Mouse (Mus musculus) E14TG2a.4 (cell line): ENCODE data around the gene Cav2.

Experiments
- H3K27me3 ChIP-seq: 2 replicates; pipeline ENCODE4 v1.6.1; 2014; ENCODE audit warnings: low read length, control low read depth; ENCODE audit not compliant: insufficient read depth
- H3K36me3 ChIP-seq: 2 replicates; pipeline ENCODE4 v1.6.1; 2014; ENCODE audit warnings: low read length, control low read depth; ENCODE audit not compliant: insufficient read depth
- H3K4me1 ChIP-seq: replicated peaks from 2 replicates; pipeline ENCODE4 v1.6.1; 2014; ENCODE audit warnings: low read depth, low read length, control low read depth
- H3K4me3 ChIP-seq: replicated peaks from 2 replicates; pipeline ENCODE4 v1.5.1; 2014; ENCODE audit warnings: mild to moderate bottlenecking, low read length
- H3K9me3 ChIP-seq: 2 replicates; pipeline ENCODE4 v1.6.1; 2014; ENCODE audit warnings: low read length, control low read depth
- CTCF ChIP-seq: conservative IDR thresholded peaks from 2 replicates; pipeline ENCODE4 v1.5.1; 2014; ENCODE audit warnings: low read length
- NANOG ChIP-seq: IDR thresholded peaks from 2 replicates; pipeline ENCODE4 v1.6.1; 2014; ENCODE audit warnings: borderline replicate concordance, low read length, mixed read lengths
- POU5F1 ChIP-seq: IDR thresholded peaks from 2 replicates; pipeline ENCODE4 v1.6.1; 2014; ENCODE audit warnings: low read length, borderline replicate concordance

Cav2 gene

GRCm38 (mm10) chr6:17280939-17281756, at the start of gene Cav2:
Gene Cav2 (plus strand): TSS chr6:17281185.
- peaks cover 30% of the 10 kb centered on the region for H3K27me3 ChIP-seq
- peaks cover 17% of the 10 kb centered on the region for H3K4me1 ChIP-seq
- no peaks in the 10 kb centered on the region for H3K36me3 ChIP-seq
- TF ChIP-seq NANOG (no peak), POU5F1 (no peak), CTCF (no peak)
- H3K9me3 ChIP-seq = no peaks in the 10 kb centered on the region
- H3K4me3 ChIP-seq = peak within 1 kb of the TSS; percentile 72

- no peak overlapping the region for H3K4me3 ChIP-seq
- TF ChIP-seq POU5F1 (no peak), NANOG (no peak), CTCF (no peak)
- no peaks in the 10 kb centered on the region for H3K36me3 ChIP-seq
- no peaks in the 10 kb centered on the region for H3K9me3 ChIP-seq
- no peaks in the 10 kb centered on the region for H3K4me1 ChIP-seq
- no peaks in the 10 kb centered on the region for H3K27me3 ChIP-seq
Measured at GRCm38 (mm10) chr6:17239693-17240092, 41.3 kb upstream of the Cav2 start.

GRCm38 (mm10) chr6:17241013-17241412, 40.0 kb upstream of the Cav2 start:
- no peak for TF ChIP-seq CTCF
- TF ChIP-seq NANOG = no peak
- TF ChIP-seq POU5F1 = no peak
- Histone ChIP-seq H3K9me3 (no peaks in the 10 kb centered on the region), H3K4me1 (no peaks in the 10 kb centered on the region), H3K36me3 (no peaks in the 10 kb centered on the region), H3K27me3 (no peaks in the 10 kb centered on the region), H3K4me3 (no peak overlapping the region)

- Histone ChIP-seq H3K4me3 (no peak overlapping the region), H3K27me3 (no peaks in the 10 kb centered on the region), H3K4me1 (no peaks in the 10 kb centered on the region), H3K36me3 (no peaks in the 10 kb centered on the region), H3K9me3 (peaks cover 5% of the 10 kb centered on the region; the same call in 1 of the 2 replicates)
- TF ChIP-seq NANOG (no peak), CTCF (no peak), POU5F1 (no peak)
Measured at GRCm38 (mm10) chr6:17246959-17247358, 34.0 kb upstream of the Cav2 start.

- Histone ChIP-seq H3K9me3 (peaks cover 5% of the 10 kb centered on the region; the same call in 1 of the 2 replicates), H3K36me3 (no peaks in the 10 kb centered on the region), H3K27me3 (no peaks in the 10 kb centered on the region), H3K4me3 (no peak overlapping the region), H3K4me1 (no peaks in the 10 kb centered on the region)
- TF ChIP-seq NANOG (no peak), CTCF (no peak), POU5F1 (no peak)
Measured at GRCm38 (mm10) chr6:17247673-17248072, 33.3 kb upstream of the Cav2 start.

- TF ChIP-seq POU5F1 (no peak), CTCF (no peak), NANOG (no peak)
- Histone ChIP-seq H3K9me3 (peaks cover 5% of the 10 kb centered on the region; the same call in 1 of the 2 replicates), H3K27me3 (no peaks in the 10 kb centered on the region), H3K36me3 (no peaks in the 10 kb centered on the region), H3K4me3 (no peak overlapping the region), H3K4me1 (no peaks in the 10 kb centered on the region)
Measured at GRCm38 (mm10) chr6:17248241-17248640, 32.7 kb upstream of the Cav2 start.

- H3K27me3 ChIP-seq = no peaks in the 10 kb centered on the region
- H3K36me3 ChIP-seq = no peaks in the 10 kb centered on the region
- no peaks in the 10 kb centered on the region for H3K9me3 ChIP-seq
- no peaks in the 10 kb centered on the region for H3K4me1 ChIP-seq
- H3K4me3 ChIP-seq = no peak overlapping the region
- no peak for TF ChIP-seq POU5F1
- no peak for TF ChIP-seq CTCF
- TF ChIP-seq NANOG = no peak
Measured at GRCm38 (mm10) chr6:17251958-17252357, 29.0 kb upstream of the Cav2 start.

- Histone ChIP-seq H3K4me3 (no peak overlapping the region), H3K9me3 (no peaks in the 10 kb centered on the region), H3K36me3 (no peaks in the 10 kb centered on the region), H3K27me3 (no peaks in the 10 kb centered on the region), H3K4me1 (no peaks in the 10 kb centered on the region)
- no peak for TF ChIP-seq POU5F1
- TF ChIP-seq NANOG = no peak
- no peak for TF ChIP-seq CTCF
Measured at GRCm38 (mm10) chr6:17258142-17258541, 22.8 kb upstream of the Cav2 start.
